Mouse (Mus musculus) MEL (cell line): Measurements from ENCODE around the gene Steap3. TPM values are rescaled to one million over a fixed set of nuclear protein-coding genes. Genes with fewer than 3 reads are reported as not detected.

Experiments used
- DNase-seq: peaks from one replicate; pipeline ENCODE4 v3.0.0; 2011; ENCODE audit warnings: low read depth, low spot score
- H3K27ac ChIP-seq: 2 replicates; pipeline ENCODE4 v1.5.1; 2012; ENCODE audit warnings: low read depth, mild to moderate bottlenecking, control low read depth, low read length, moderate library complexity; ENCODE audit not compliant: control insufficient read depth
- H3K27me3 ChIP-seq, 2 experiments: fragments of 150-350 bp in 1 of 2; sonication (generic) in 1 of 2; 2 replicates each; pipeline ENCODE4 v1.6.1; 2012; ENCODE audit warnings: low read length in 2 of 2, mild to moderate bottlenecking in 2 of 2, improper control_type of control experiment in 1 of 2, moderate library complexity in 1 of 2; ENCODE audit not compliant: insufficient read depth in 2 of 2, control insufficient read depth in 1 of 2
- H3K36me3 ChIP-seq, 2 experiments: 2 replicates each; pipeline ENCODE4 v1.6.1; 2012 to 2014; ENCODE audit warnings: low read length in 2 of 2, improper control_type of control experiment in 1 of 2, inconsistent platforms in 1 of 2, mild to moderate bottlenecking in 1 of 2; ENCODE audit not compliant: insufficient read depth in 2 of 2, control insufficient read depth in 1 of 2
- H3K4me1 ChIP-seq, 2 experiments: fragments of 150-350 bp in 1 of 2; sonication (generic) in 1 of 2; 2 replicates each; pipeline ENCODE4 v1.6.1; 2012; ENCODE audit warnings: low read length in 2 of 2, improper control_type of control experiment in 1 of 2, mild to moderate bottlenecking in 1 of 2; ENCODE audit not compliant: insufficient read depth in 2 of 2, control insufficient read depth in 1 of 2
- H3K4me3 ChIP-seq, 2 experiments: fragments of 150-350 bp in 1 of 2; sonication (generic) in 1 of 2; 2 replicates each; pipeline ENCODE4 v1.5.1; 2012; ENCODE audit warnings: low read depth in 2 of 2, low read length in 2 of 2, mild to moderate bottlenecking in 2 of 2, moderate library complexity in 2 of 2, control low read depth in 1 of 2, improper control_type of control experiment in 1 of 2; ENCODE audit not compliant: control insufficient read depth in 1 of 2, insufficient read depth in 1 of 2
- H3K79me2 ChIP-seq: 2 replicates; pipeline ENCODE4 v1.6.1; 2012; ENCODE audit warnings: mild to moderate bottlenecking, low read length, moderate library complexity; ENCODE audit not compliant: control insufficient read depth, poor library complexity, insufficient read depth
- H3K9ac ChIP-seq: 2 replicates; pipeline ENCODE4 v1.6.1; 2012; ENCODE audit warnings: low read depth, mild to moderate bottlenecking, control low read depth, low read length, moderate library complexity; ENCODE audit not compliant: control insufficient read depth, poor library complexity, severe bottlenecking
- H3K9me3 ChIP-seq: fragments of 150-350 bp; sonication (generic); replicated peaks from 2 replicates; pipeline ENCODE4 v1.6.1; 2012; ENCODE audit warnings: mild to moderate bottlenecking, low read length, improper control_type of control experiment, moderate library complexity; ENCODE audit not compliant: insufficient read depth
- E2F4 ChIP-seq: IDR thresholded peaks from 2 replicates; pipeline ENCODE4 v1.6.1; 2011; ENCODE audit warnings: low read depth, low read length, improper control_type of control experiment, borderline replicate concordance
- JUND ChIP-seq: IDR thresholded peaks from 2 replicates; pipeline ENCODE4 v1.6.1; 2011; ENCODE audit warnings: low read depth, mild to moderate bottlenecking, improper control_type of control experiment, low read length
- MAFK ChIP-seq: IDR thresholded peaks from 2 replicates; pipeline ENCODE4 v1.6.1; 2011; ENCODE audit warnings: low read depth, mild to moderate bottlenecking, low read length, improper control_type of control experiment, borderline replicate concordance
- MAX ChIP-seq: IDR thresholded peaks from 2 replicates; pipeline ENCODE4 v1.6.1; 2011; ENCODE audit warnings: low read length, improper control_type of control experiment
- MAZ ChIP-seq: IDR thresholded peaks from 2 replicates; pipeline ENCODE4 v1.6.1; 2012; ENCODE audit warnings: low read depth, mild to moderate bottlenecking, inconsistent platforms, low read length, improper control_type of control experiment
- MEF2A ChIP-seq: IDR thresholded peaks from 2 replicates; pipeline ENCODE4 v1.6.1; 2014; ENCODE audit warnings: low read depth, mild to moderate bottlenecking, inconsistent platforms, low read length, improper control_type of control experiment; ENCODE audit not compliant: poor library complexity, insufficient replicate concordance, severe bottlenecking; ENCODE audit errors: extremely low read depth
- MYB ChIP-seq: IDR thresholded peaks from 2 replicates; pipeline ENCODE4 v1.6.1; 2011; ENCODE audit warnings: mild to moderate bottlenecking, low read depth, low read length, improper control_type of control experiment
- MYC ChIP-seq: IDR thresholded peaks from 2 replicates; pipeline ENCODE4 v1.6.1; 2011; ENCODE audit warnings: low read depth, mild to moderate bottlenecking, low read length, improper control_type of control experiment, moderate library complexity
- SIN3A ChIP-seq: IDR thresholded peaks from 2 replicates; pipeline ENCODE4 v1.6.1; 2012; ENCODE audit warnings: low read length, improper control_type of control experiment, inconsistent platforms
- SMC3 ChIP-seq: IDR thresholded peaks from 2 replicates; pipeline ENCODE4 v1.6.1; 2011; ENCODE audit warnings: low read depth, low read length, improper control_type of control experiment
- UBTF ChIP-seq: IDR thresholded peaks from 2 replicates; pipeline ENCODE4 v1.6.1; 2012; ENCODE audit warnings: low read depth, mild to moderate bottlenecking, inconsistent platforms, low read length, improper control_type of control experiment, moderate library complexity, borderline replicate concordance; ENCODE audit not compliant: insufficient read depth
- USF2 ChIP-seq, 2 experiments: IDR thresholded peaks; 2 replicates each; pipeline ENCODE4 v1.6.1; 2011 to 2012; ENCODE audit warnings: improper control_type of control experiment in 2 of 2, low read length in 2 of 2, borderline replicate concordance in 1 of 2, inconsistent platforms in 1 of 2, low read depth in 1 of 2, mild to moderate bottlenecking in 1 of 2; ENCODE audit not compliant: insufficient read depth in 1 of 2
- ZC3H11A ChIP-seq: IDR thresholded peaks from 2 replicates; pipeline ENCODE4 v1.6.1; 2012; ENCODE audit warnings: low read depth, mild to moderate bottlenecking, inconsistent platforms, low read length, improper control_type of control experiment
- ZKSCAN1 ChIP-seq: IDR thresholded peaks from 2 replicates; pipeline ENCODE4 v1.6.1; 2012; ENCODE audit warnings: low read depth, mild to moderate bottlenecking, inconsistent platforms, low read length, improper control_type of control experiment, moderate library complexity
- ZMIZ1 ChIP-seq: IDR thresholded peaks from 2 replicates; pipeline ENCODE4 v1.6.1; 2012; ENCODE audit warnings: low read depth, mild to moderate bottlenecking, inconsistent platforms, low read length, improper control_type of control experiment, moderate library complexity
- polyA plus RNA-seq, 2 experiments: library from polyadenylated mRNA; stranded (reverse) in 1 of 2; unstranded in 1 of 2; fragments of >175 nt in 1 of 2; fragments of >200 nt in 1 of 2; gene quantifications; 2 replicates each; pipeline versions ENCODE4 v1.2.1 to v1.2.4; 2012; ENCODE audit warnings: low replicate concordance in 2 of 2, low read depth in 1 of 2; ENCODE audit not compliant: insufficient read length in 2 of 2, insufficient read depth in 1 of 2, missing spikeins in 1 of 2
- total RNA-seq: library from RNA; depleted of rRNA; stranded (reverse); fragments of 300-350 nt; gene quantifications from 2 replicates; pipeline ENCODE4 v1.2.3, GENCODE M21; 2012

Gene Steap3
- total and polyA plus RNA-seq, 3 experiments: 50.2 to 101 (median 98.2) TPM

- H3K9ac ChIP-seq: no peak overlapping the region
- H3K27ac ChIP-seq: no peak overlapping the region
- H3K36me3 ChIP-seq: no peaks in the 10 kb centered on the region
- H3K4me1 ChIP-seq: no peaks in the 10 kb centered on the region
- H3K27me3 ChIP-seq: no peaks in the 10 kb centered on the region
- H3K79me2 ChIP-seq: no peaks in the 10 kb centered on the region
- no peak for DNase-seq
- no peaks in the 10 kb centered on the region for H3K9me3 ChIP-seq
- no peak for TF ChIP-seq USF2 (IDR thresholded peaks at IDR 0.05; ENCODE audit: borderline replicate concordance in 1 of 2, insufficient read depth in 1 of 2, low read depth in 1 of 2, low read length in 2 of 2)
- no peak for TF ChIP-seq MYC
- TF ChIP-seq MAZ: no peak
- no peak for TF ChIP-seq MYB
- TF ChIP-seq ZMIZ1: no peak
- H3K4me3 ChIP-seq: no peak overlapping the region
Measured at GRCm38 (mm10) chr1:120186204-120186603, 86.3 kb downstream of the Steap3 start.

DNA sequence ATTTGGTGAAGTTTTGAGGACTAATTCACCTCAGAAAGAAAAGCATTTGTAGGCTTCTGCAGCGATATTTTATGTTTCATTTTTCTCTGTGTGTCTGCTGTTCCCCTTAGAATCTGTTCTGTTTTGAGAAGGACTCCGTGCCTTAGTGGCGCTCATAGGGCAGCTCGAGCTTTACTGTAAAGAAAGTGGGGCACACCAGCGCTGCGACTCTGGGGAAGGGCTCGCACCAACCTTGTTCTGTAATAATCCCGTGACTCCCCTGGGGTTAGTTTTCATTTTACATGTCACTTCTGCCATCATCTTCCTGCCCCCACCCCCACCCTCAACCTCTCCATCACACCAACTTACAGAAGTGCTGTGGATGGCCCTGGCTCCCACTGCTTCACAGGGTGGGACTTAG, 95.4 kb downstream of the Steap3 start:
- no peak overlapping the region for H3K27ac ChIP-seq
- DNase-seq: no peak
- no peaks in the 10 kb centered on the region for H3K79me2 ChIP-seq
- H3K9ac ChIP-seq: no peak overlapping the region
- TF ChIP-seq MAFK (no peak), ZKSCAN1 (no peak), MEF2A (no peak), UBTF (no peak)
- TF ChIP-seq, all 39 proteins: peak for 0
- Histone ChIP-seq H3K9me3 (no peaks in the 10 kb centered on the region), H3K27me3 (no peaks in the 10 kb centered on the region), H3K4me3 (no peak overlapping the region), H3K4me1 (no peaks in the 10 kb centered on the region), H3K36me3 (no peaks in the 10 kb centered on the region)

DNA sequence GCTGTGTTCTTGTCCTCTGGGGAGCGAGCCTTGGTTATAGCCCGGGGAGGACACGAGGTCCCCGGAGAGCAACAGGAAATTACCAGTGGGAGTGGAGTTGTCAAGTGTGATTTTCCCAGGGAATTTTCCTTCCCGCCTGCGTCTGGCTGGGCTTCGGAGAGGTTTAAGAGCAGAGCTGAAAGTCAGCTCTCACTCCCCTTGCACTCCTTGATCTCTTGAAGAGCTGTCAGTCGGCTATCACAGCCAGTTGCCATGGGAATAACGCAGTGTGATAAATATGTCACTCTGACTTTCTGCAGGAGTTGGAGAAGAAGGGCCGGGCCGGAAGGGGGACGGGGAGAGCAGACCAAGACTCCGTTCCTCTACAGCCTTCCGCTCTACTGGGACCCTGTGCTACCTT, 96.2 kb downstream of the Steap3 start:
- no peaks in the 10 kb centered on the region for H3K9me3 ChIP-seq
- no peaks in the 10 kb centered on the region for H3K4me1 ChIP-seq
- TF ChIP-seq MEF2A (no peak), E2F4 (no peak), JUND (no peak), ZC3H11A (no peak), SMC3 (no peak), ZMIZ1 (no peak), MAX (no peak), SIN3A (no peak)
- H3K9ac ChIP-seq: no peak overlapping the region
- no peaks in the 10 kb centered on the region for H3K36me3 ChIP-seq
- no peak overlapping the region for H3K27ac ChIP-seq
- no peaks in the 10 kb centered on the region for H3K27me3 ChIP-seq
- DNase-seq: no peak
- H3K4me3 ChIP-seq: no peak overlapping the region
- no peaks in the 10 kb centered on the region for H3K79me2 ChIP-seq
